8 mouse cellular contexts compared by ENCODE assay signal in genomic region chr14:62761036-62761881, GRCm38 (mm10). TPM values are rescaled to one million over a fixed set of nuclear protein-coding genes. Genes with fewer than 3 reads are reported as not detected.
A peak's percentile ranks its signal among the peaks of the same experiment; 100 is the strongest.
DNase-seq lines count a peak whose midpoint lies in the region; ATAC-seq lines count a peak whose summit lies in the region.

Gene Ints6, minus strand, starts transcription at chr14:62761169.

- peak; percentile 98 for DNase-seq in adipocyte (ENCODE audit: low spot score)
- DNase-seq in embryo, embryonic 10 days (ENCODE audit: low spot score), result peak; percentile 99
- peak; percentile 94 for DNase-seq in gastrocnemius, postnatal 10 days
- peak; percentile 100 for DNase-seq in induced T-regulatory cell, adult 2 months (ENCODE audit: low read depth)
- DNase-seq in left cerebral cortex, adult 9 months (ENCODE audit: low spot score in 2 of 2), result peak; percentile 99
- DNase-seq in right cerebral cortex, postnatal 14 days, result peak; percentile 97
- DNase-seq in urinary bladder, postnatal 36 days (ENCODE audit: low spot score in 2 of 2), result peak; percentile 95 to 98

- ATAC-seq in megakaryocyte progenitor cell, adult 5-6 weeks (replicated peaks; ENCODE audit: poor library complexity), result peak; percentile 75

RNA-seq across cellular contexts. Expression of gene Ints6, which starts in this region (rescaled TPM):
- total RNA-seq in gastrocnemius, postnatal 10 days (2021), result 10 to 100 TPM; 15.7 to 17.8 TPM
- total RNA-seq in megakaryocyte progenitor cell, adult 5-6 weeks (2015), result 55.1 and 62.4 TPM in 2 replicates
- 77.3 and 85.7 TPM in 2 replicates for total RNA-seq in megakaryocyte progenitor cell, adult 5-6 weeks (2017)

Comparison
In these comparisons a context has a peak if more than half of its experiments do, and no peak if none do; other contexts are left out.
1. Peak in every context shown above with its lines: DNase-seq and ATAC-seq.